Mouse (Mus musculus) limb, embryonic 13.5 days (tissue): ENCODE measurements at regions not wholly inside any gene's neighbourhood (a gene's known extent, or its start where the extent isn't known, plus 50 kb on each side); places are given as distances from the start of the nearest gene placed in this dataset.
A peak's percentile ranks its signal among the peaks of the same experiment; 100 is the strongest.

Source experiments
- ATAC-seq: fragments of 200-750 bp; cut with Nextera tagmentation; 2 replicates; pipeline ENCODE4 v1.8.0; 2017; ENCODE audit warnings: low read depth, moderate number of reproducible peaks, moderate TSS enrichment; ENCODE audit not compliant: low FRiP score
- H3K27ac ChIP-seq: fragments of 300-500 bp; sonication (generic); 2 replicates; pipeline ENCODE4 v1.5.1; 2015; ENCODE audit warnings: inconsistent platforms, mild to moderate bottlenecking, moderate library complexity
- H3K27me3 ChIP-seq: fragments of 300-500 bp; sonication (generic); 2 replicates; pipeline ENCODE4 v1.6.1; 2015; ENCODE audit warnings: mild to moderate bottlenecking, inconsistent platforms
- H3K36me3 ChIP-seq: fragments of 300-500 bp; sonication (generic); 2 replicates; pipeline ENCODE4 v1.6.1; 2015; ENCODE audit warnings: inconsistent platforms, mild to moderate bottlenecking, moderate library complexity
- H3K4me1 ChIP-seq: fragments of 300-500 bp; sonication (generic); 2 replicates; pipeline ENCODE4 v1.6.1; 2015; ENCODE audit warnings: inconsistent platforms
- H3K4me2 ChIP-seq: fragments of 300-500 bp; sonication (generic); replicated peaks from 2 replicates; pipeline ENCODE4 v1.6.1; 2015; ENCODE audit warnings: inconsistent platforms, mild to moderate bottlenecking, moderate library complexity
- H3K4me3 ChIP-seq: fragments of 300-500 bp; sonication (generic); 2 replicates; pipeline ENCODE4 v1.5.1; 2015; ENCODE audit warnings: moderate library complexity, mild to moderate bottlenecking, inconsistent platforms
- H3K9ac ChIP-seq: fragments of 300-500 bp; sonication (generic); 2 replicates; pipeline ENCODE4 v1.6.1; 2015; ENCODE audit warnings: mild to moderate bottlenecking, inconsistent platforms
- H3K9me3 ChIP-seq: fragments of 300-500 bp; sonication (generic); 2 replicates; pipeline ENCODE4 v1.6.1; 2016; ENCODE audit warnings: inconsistent platforms
- WGBS: fragments of 180-500 bp; shearing (Covaris S2); methylation state at CpG from one replicate; pipeline ENCODE4 v1.1.7; 2015; 5-methylcytosine and 5-hydroxymethylcytosine counted together

GRCm38 (mm10) chr13:111100448-111100847, 154.4 kb upstream of the Actbl2 start:
- H3K9me3 ChIP-seq, result no peaks in the 10 kb centered on the region
- H3K9ac ChIP-seq, result no peak overlapping the region
- no peaks in the 10 kb centered on the region for H3K27me3 ChIP-seq
- H3K36me3 ChIP-seq, result no peaks in the 10 kb centered on the region
- H3K27ac ChIP-seq, result no peak overlapping the region
- 80% methylated on average over 1 of the region's 1 CpGs for WGBS
- no peak for ATAC-seq
- no peak overlapping the region for H3K4me2 ChIP-seq
- H3K4me3 ChIP-seq, result no peak overlapping the region
- no peaks in the 10 kb centered on the region for H3K4me1 ChIP-seq

- 70% methylated on average over 4 of the region's 4 CpGs for WGBS
- no peak overlapping the region for H3K27ac ChIP-seq
- H3K4me1 ChIP-seq, result no peaks in the 10 kb centered on the region
- H3K9me3 ChIP-seq, result no peaks in the 10 kb centered on the region
- H3K36me3 ChIP-seq, result no peaks in the 10 kb centered on the region
- no peaks in the 10 kb centered on the region for H3K27me3 ChIP-seq
- H3K4me2 ChIP-seq, result no peak overlapping the region
- no peak for ATAC-seq
- H3K4me3 ChIP-seq, result no peak overlapping the region
- no peak overlapping the region for H3K9ac ChIP-seq
Measured at GRCm38 (mm10) chr13:111104567-111105219, 150.1 kb upstream of the Actbl2 start.

GRCm38 (mm10) chr13:111131108-111131507, 123.7 kb upstream of the Actbl2 start:
- Histone ChIP-seq H3K4me2 (no peak overlapping the region), H3K27ac (no peak overlapping the region), H3K9me3 (no peaks in the 10 kb centered on the region), H3K4me1 (no peaks in the 10 kb centered on the region), H3K36me3 (no peaks in the 10 kb centered on the region), H3K27me3 (no peaks in the 10 kb centered on the region), H3K9ac (no peak overlapping the region), H3K4me3 (no peak overlapping the region)
- no peak for ATAC-seq
- WGBS, result 73% methylated on average over 3 of the region's 3 CpGs

GRCm38 (mm10) chr13:111136392-111136791, 118.4 kb upstream of the Actbl2 start:
- 89% methylated on average over 3 of the region's 3 CpGs for WGBS
- H3K27me3 ChIP-seq, result no peaks in the 10 kb centered on the region

GRCm38 (mm10) chr13:111142757-111143420, 111.9 kb upstream of the Actbl2 start:
- Histone ChIP-seq H3K4me1 (no peaks in the 10 kb centered on the region), H3K9me3 (no peaks in the 10 kb centered on the region), H3K27me3 (no peaks in the 10 kb centered on the region), H3K4me3 (no peak overlapping the region), H3K4me2 (no peak overlapping the region), H3K36me3 (no peaks in the 10 kb centered on the region), H3K27ac (no peak overlapping the region), H3K9ac (no peak overlapping the region)
- 66% methylated on average over 7 of the region's 7 CpGs for WGBS
- no peak for ATAC-seq

More at GRCm38 (mm10) chr13:111136392-111136791, 118.4 kb upstream of the Actbl2 start:
- no peak for ATAC-seq
- Histone ChIP-seq H3K9ac (no peak overlapping the region), H3K27ac (no peak overlapping the region), H3K4me3 (no peak overlapping the region), H3K4me2 (no peak overlapping the region), H3K9me3 (no peaks in the 10 kb centered on the region), H3K36me3 (no peaks in the 10 kb centered on the region), H3K4me1 (no peaks in the 10 kb centered on the region)

GRCm38 (mm10) chr13:111144721-111145120, 110.1 kb upstream of the Actbl2 start:
- Histone ChIP-seq H3K36me3 (no peaks in the 10 kb centered on the region), H3K4me2 (no peak overlapping the region), H3K27ac (no peak overlapping the region), H3K9ac (no peak overlapping the region), H3K9me3 (no peaks in the 10 kb centered on the region), H3K4me3 (no peak overlapping the region), H3K27me3 (no peaks in the 10 kb centered on the region), H3K4me1 (no peaks in the 10 kb centered on the region)
- 82% methylated on average over 3 of the region's 3 CpGs for WGBS
- ATAC-seq, result no peak

GRCm38 (mm10) chr13:111157921-111158638, 96.7 kb upstream of the Actbl2 start:
- Histone ChIP-seq H3K4me3 (no peak overlapping the region), H3K9ac (no peak overlapping the region), H3K36me3 (no peaks in the 10 kb centered on the region), H3K27me3 (no peaks in the 10 kb centered on the region), H3K27ac (no peak overlapping the region), H3K4me2 (no peak overlapping the region), H3K9me3 (no peaks in the 10 kb centered on the region), H3K4me1 (no peaks in the 10 kb centered on the region)
- WGBS, result 59% methylated on average over 14 of the region's 14 CpGs
- no peak for ATAC-seq

GRCm38 (mm10) chr13:111159498-111159897, 95.3 kb upstream of the Actbl2 start:
- ATAC-seq, result no peak
- H3K4me1 ChIP-seq, result no peaks in the 10 kb centered on the region
- no peaks in the 10 kb centered on the region for H3K9me3 ChIP-seq
- no peak overlapping the region for H3K4me3 ChIP-seq
- H3K27ac ChIP-seq, result no peak overlapping the region
- no peak overlapping the region for H3K4me2 ChIP-seq
- no peak overlapping the region for H3K9ac ChIP-seq
- no peaks in the 10 kb centered on the region for H3K27me3 ChIP-seq
- no peaks in the 10 kb centered on the region for H3K36me3 ChIP-seq

GRCm38 (mm10) chr13:111165538-111165937, 89.3 kb upstream of the Actbl2 start:
- no peak overlapping the region for H3K9ac ChIP-seq
- 57% methylated on average over 2 of the region's 2 CpGs for WGBS
- H3K4me1 ChIP-seq, result peaks cover 4% of the 10 kb centered on the region
- no peak overlapping the region for H3K4me2 ChIP-seq
- no peaks in the 10 kb centered on the region for H3K9me3 ChIP-seq
- no peak overlapping the region for H3K27ac ChIP-seq
- no peak overlapping the region for H3K4me3 ChIP-seq
- ATAC-seq, result no peak
- no peaks in the 10 kb centered on the region for H3K36me3 ChIP-seq
- no peaks in the 10 kb centered on the region for H3K27me3 ChIP-seq

- Histone ChIP-seq H3K27ac (no peak overlapping the region; the same call in 1 of the 2 replicates), H3K36me3 (no peaks in the 10 kb centered on the region), H3K9ac (no peak overlapping the region), H3K4me3 (no peak overlapping the region), H3K27me3 (no peaks in the 10 kb centered on the region), H3K9me3 (no peaks in the 10 kb centered on the region), H3K4me2 (no peak overlapping the region), H3K4me1 (peaks cover 9% of the 10 kb centered on the region)
- ATAC-seq, result 0 out of 2 replicates have a peak, but pooled peaks have one; percentile 51
- WGBS, result 39% methylated on average over 5 of the region's 5 CpGs
Measured at GRCm38 (mm10) chr13:111170269-111171165, 84.3 kb upstream of the Actbl2 start.

- Histone ChIP-seq H3K27ac (no peak overlapping the region), H3K4me1 (no peaks in the 10 kb centered on the region), H3K9me3 (no peaks in the 10 kb centered on the region), H3K9ac (no peak overlapping the region), H3K4me3 (no peak overlapping the region), H3K36me3 (no peaks in the 10 kb centered on the region), H3K4me2 (no peak overlapping the region), H3K27me3 (no peaks in the 10 kb centered on the region)
- 77% methylated on average over 6 of the region's 6 CpGs for WGBS
- ATAC-seq, result no peak
Measured at GRCm38 (mm10) chr13:111179186-111179585, 75.6 kb upstream of the Actbl2 start.

GRCm38 (mm10) chr13:111183293-111183692, 71.5 kb upstream of the Actbl2 start:
- ATAC-seq, result no peak
- Histone ChIP-seq H3K9me3 (no peaks in the 10 kb centered on the region), H3K4me2 (no peak overlapping the region), H3K36me3 (no peaks in the 10 kb centered on the region), H3K9ac (no peak overlapping the region), H3K27ac (no peak overlapping the region), H3K4me3 (no peak overlapping the region), H3K27me3 (no peaks in the 10 kb centered on the region), H3K4me1 (peaks cover 4% of the 10 kb centered on the region; the same call in 1 of the 2 replicates)
- 26% methylated on average over 2 of the region's 2 CpGs for WGBS
